Mouse (Mus musculus): ENCODE results near the gene Med27. TPM values are rescaled to one million over a fixed set of nuclear protein-coding genes. Genes with fewer than 3 reads are reported as not detected.

The Med27 gene
- polyA plus RNA-seq, 1 experiment from 2014 or later, result 68.9 TPM

DNA sequence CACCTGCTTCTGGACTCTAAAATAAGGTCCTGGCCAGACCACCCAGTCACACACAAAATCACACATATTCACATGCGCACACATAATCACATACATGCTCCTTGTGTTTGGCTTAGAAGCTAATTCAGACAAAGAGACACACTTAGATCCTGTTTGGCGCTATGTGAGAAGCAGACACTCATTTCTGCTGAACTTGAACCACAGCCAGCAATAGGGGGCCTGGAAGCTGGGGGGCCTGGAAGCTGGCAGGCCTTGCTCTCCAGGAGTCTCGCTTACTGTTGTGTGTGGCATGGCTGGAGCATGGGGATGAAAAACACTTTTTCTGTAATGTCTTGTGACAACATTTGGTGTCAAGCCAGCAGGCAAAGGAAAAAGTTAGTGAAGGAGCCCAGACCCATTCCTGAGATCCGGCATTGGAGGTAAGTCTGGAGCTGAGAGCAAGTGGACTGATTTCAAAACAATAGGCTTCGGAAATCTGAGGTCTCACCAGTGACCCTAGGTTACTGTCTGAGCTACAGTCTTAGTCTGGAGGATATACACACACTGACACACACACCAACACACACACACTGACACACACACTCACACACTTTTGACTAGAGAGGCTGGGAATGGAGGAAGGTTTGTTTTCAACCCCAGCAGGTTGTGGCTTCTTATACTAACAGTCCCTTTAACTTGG, 189.1 kb downstream of the Med27 start:
- Histone ChIP-seq H3K9me3 (no peaks in the 10 kb centered on the region), H3K36me3 (replicated peaks) (no peaks in the 10 kb centered on the region), H3K4me1 (no peaks in the 10 kb centered on the region; the same call in 1 of the 2 replicates), H3K27ac (no peak overlapping the region), H3K9ac (no peak overlapping the region), H3K4me3 (replicated peaks) (no peak overlapping the region), H3K4me2 (no peak overlapping the region), H3K27me3 (no peaks in the 10 kb centered on the region)
- ATAC-seq (ENCODE audit: low FRiP score), result no peak
- WGBS, result 72% methylated on average over 5 of the region's 5 CpGs

DNA sequence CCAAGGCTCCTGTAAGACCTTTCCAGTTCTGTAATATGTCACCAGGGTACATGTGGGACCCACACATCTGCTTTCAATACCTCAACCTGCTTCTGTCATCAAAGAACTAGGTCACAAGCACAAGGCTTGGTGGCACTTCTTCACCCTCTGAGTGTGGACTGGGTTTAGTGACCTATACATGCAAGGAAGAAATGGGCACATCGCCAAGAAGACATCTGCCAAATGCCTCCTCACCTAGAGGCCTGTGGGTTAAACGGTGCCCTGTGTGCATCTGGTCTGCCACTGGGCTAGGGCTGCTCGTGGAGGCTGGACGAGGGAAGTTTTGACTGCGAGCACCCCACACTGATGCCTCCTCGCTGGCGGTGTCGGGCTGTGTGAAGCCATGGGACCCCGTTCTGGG, 189.9 kb downstream of the Med27 start:
- WGBS, result 92% methylated on average over 9 of the region's 9 CpGs
- H3K4me3 ChIP-seq (replicated peaks), result no peak overlapping the region

GRCm38 (mm10) chr2:29537334-29537733, 190.7 kb downstream of the Med27 start:
- ATAC-seq (ENCODE audit: low FRiP score), result no peak
- 84% methylated on average over 8 of the region's 8 CpGs for WGBS

More for the DNA sequence above, 189.9 kb downstream of the Med27 start:
- H3K36me3 ChIP-seq (replicated peaks), result no peaks in the 10 kb centered on the region
- H3K9me3 ChIP-seq, result no peaks in the 10 kb centered on the region
- no peaks in the 10 kb centered on the region; the same call in 1 of the 2 replicates for H3K4me1 ChIP-seq
- no peak overlapping the region for H3K9ac ChIP-seq
- no peak for ATAC-seq (ENCODE audit: low FRiP score)
- no peaks in the 10 kb centered on the region for H3K27me3 ChIP-seq
- no peak overlapping the region for H3K4me2 ChIP-seq
- H3K27ac ChIP-seq, result no peak overlapping the region

GRCm38 (mm10) chr2:29542039-29542438, 195.4 kb downstream of the Med27 start:
- no peak overlapping the region for H3K4me2 ChIP-seq
- H3K27ac ChIP-seq, result no peak overlapping the region
- peaks cover 7% of the 10 kb centered on the region; the same call in 1 of the 2 replicates for H3K4me1 ChIP-seq
- no peaks in the 10 kb centered on the region for H3K9me3 ChIP-seq
- no peak overlapping the region for H3K4me3 ChIP-seq (replicated peaks)
- ATAC-seq (ENCODE audit: low FRiP score), result no peak
- WGBS, result 60% methylated on average over 13 of the region's 13 CpGs
- no peaks in the 10 kb centered on the region for H3K36me3 ChIP-seq (replicated peaks)
- H3K27me3 ChIP-seq, result peaks cover 3% of the 10 kb centered on the region; the same call in 1 of the 2 replicates
- no peak overlapping the region for H3K9ac ChIP-seq

More at GRCm38 (mm10) chr2:29537334-29537733, 190.7 kb downstream of the Med27 start:
- H3K9me3 ChIP-seq, result no peaks in the 10 kb centered on the region
- no peak overlapping the region for H3K27ac ChIP-seq
- no peaks in the 10 kb centered on the region for H3K27me3 ChIP-seq
- no peak overlapping the region for H3K4me3 ChIP-seq (replicated peaks)
- no peaks in the 10 kb centered on the region; the same call in 1 of the 2 replicates for H3K4me1 ChIP-seq
- H3K36me3 ChIP-seq (replicated peaks), result no peaks in the 10 kb centered on the region
- H3K4me2 ChIP-seq, result no peak overlapping the region
- no peak overlapping the region for H3K9ac ChIP-seq

- H3K4me2 ChIP-seq, result no peak overlapping the region
- no peaks in the 10 kb centered on the region for H3K9me3 ChIP-seq
- H3K36me3 ChIP-seq (replicated peaks), result no peaks in the 10 kb centered on the region
- no peak overlapping the region for H3K4me3 ChIP-seq (replicated peaks)
- H3K27me3 ChIP-seq, result peaks cover 3% of the 10 kb centered on the region; the same call in 1 of the 2 replicates
- H3K4me1 ChIP-seq, result peaks cover 7% of the 10 kb centered on the region; the same call in 1 of the 2 replicates
- WGBS, result 32% methylated on average over 12 of the region's 12 CpGs
- ATAC-seq (ENCODE audit: low FRiP score), result no peak
- H3K27ac ChIP-seq, result no peak overlapping the region
- H3K9ac ChIP-seq, result no peak overlapping the region
These were observed 200.0 kb downstream of the Med27 start for GRCm38 (mm10) chr2:29546571-29546970.

- Histone ChIP-seq H3K27me3 (0 out of 2 replicates have a peak, but pooled peaks cover 3% of the 10 kb centered on the region), H3K27ac (no peak overlapping the region), H3K36me3 (replicated peaks) (no peaks in the 10 kb centered on the region), H3K4me3 (replicated peaks) (no peak overlapping the region), H3K4me1 (peaks cover under 1% of the 10 kb centered on the region; the same call in 1 of the 2 replicates), H3K9me3 (no peaks in the 10 kb centered on the region), H3K4me2 (no peak overlapping the region), H3K9ac (no peak overlapping the region)
- ATAC-seq (ENCODE audit: low FRiP score), result no peak
- WGBS, result 85% methylated on average over 7 of the region's 7 CpGs
These were observed 205.4 kb downstream of the Med27 start for GRCm38 (mm10) chr2:29551816-29552585.

- H3K9ac ChIP-seq, result no peak overlapping the region
- H3K4me1 ChIP-seq, result no peaks in the 10 kb centered on the region
- WGBS, result 69% methylated on average over 4 of the region's 4 CpGs
- no peak overlapping the region for H3K27ac ChIP-seq
- no peaks in the 10 kb centered on the region for H3K36me3 ChIP-seq (replicated peaks)
- no peak overlapping the region for H3K4me3 ChIP-seq (replicated peaks)
- no peaks in the 10 kb centered on the region for H3K9me3 ChIP-seq
- no peak overlapping the region for H3K4me2 ChIP-seq
- H3K27me3 ChIP-seq, result peaks cover 3% of the 10 kb centered on the region; the same call in 1 of the 2 replicates
- ATAC-seq (ENCODE audit: low FRiP score), result no peak
These were observed 207.5 kb downstream of the Med27 start for GRCm38 (mm10) chr2:29553945-29554634.

DNA sequence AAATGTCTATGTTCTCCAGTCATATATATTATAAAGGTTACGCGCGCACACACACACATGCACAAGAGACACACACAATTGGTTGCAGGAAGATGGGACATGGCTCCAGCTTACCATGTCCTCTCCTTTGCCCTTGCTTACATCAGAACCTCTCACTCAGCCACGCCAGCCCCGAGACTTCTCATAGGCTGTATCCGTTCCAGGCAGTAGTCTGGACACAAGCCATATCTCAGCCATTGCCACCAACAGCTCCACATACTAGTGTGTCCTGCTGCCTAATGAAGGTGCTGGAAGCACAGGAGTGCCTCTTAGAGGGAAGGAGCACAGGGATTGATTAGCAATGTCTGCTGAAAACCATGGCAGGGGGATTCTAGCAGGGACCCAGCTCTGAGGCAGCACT, 211.9 kb downstream of the Med27 start:
- no peak for ATAC-seq (ENCODE audit: low FRiP score)
- no peaks in the 10 kb centered on the region for H3K9me3 ChIP-seq
- H3K36me3 ChIP-seq (replicated peaks), result no peaks in the 10 kb centered on the region
- 93% methylated on average over 6 of the region's 6 CpGs for WGBS
- H3K4me1 ChIP-seq, result peaks cover 2% of the 10 kb centered on the region; the same call in 1 of the 2 replicates
- no peak overlapping the region for H3K9ac ChIP-seq
- H3K27ac ChIP-seq, result no peak overlapping the region
- no peak overlapping the region for H3K4me3 ChIP-seq (replicated peaks)
- H3K4me2 ChIP-seq, result no peak overlapping the region
- H3K27me3 ChIP-seq, result peaks cover 3% of the 10 kb centered on the region; the same call in 1 of the 2 replicates

GRCm38 (mm10) chr2:29559955-29560354, 213.3 kb downstream of the Med27 start:
- peaks cover 13% of the 10 kb centered on the region for H3K4me1 ChIP-seq
- no peak for ATAC-seq (ENCODE audit: low FRiP score)
- H3K27me3 ChIP-seq, result peaks cover 7% of the 10 kb centered on the region; the same call in 1 of the 2 replicates
- no peaks in the 10 kb centered on the region for H3K36me3 ChIP-seq (replicated peaks)
- no peak overlapping the region for H3K4me2 ChIP-seq
- WGBS, result 93% methylated on average over 3 of the region's 3 CpGs
- H3K27ac ChIP-seq, result no peak overlapping the region
- H3K4me3 ChIP-seq (replicated peaks), result no peak overlapping the region
- no peaks in the 10 kb centered on the region for H3K9me3 ChIP-seq
- no peak overlapping the region for H3K9ac ChIP-seq

- WGBS, result 80% methylated on average over 4 of the region's 4 CpGs
- no peaks in the 10 kb centered on the region for H3K9me3 ChIP-seq
- no peak overlapping the region for H3K4me3 ChIP-seq (replicated peaks)
- H3K36me3 ChIP-seq (replicated peaks), result no peaks in the 10 kb centered on the region
- no peak overlapping the region for H3K27ac ChIP-seq
- no peak overlapping the region for H3K4me2 ChIP-seq
- H3K27me3 ChIP-seq, result peaks cover 9% of the 10 kb centered on the region; the same call in 1 of the 2 replicates
- peaks cover 28% of the 10 kb centered on the region for H3K4me1 ChIP-seq
- no peak overlapping the region for H3K9ac ChIP-seq
- no peak for ATAC-seq (ENCODE audit: low FRiP score)
These were observed 214.8 kb downstream of the Med27 start for GRCm38 (mm10) chr2:29561468-29561867.

DNA sequence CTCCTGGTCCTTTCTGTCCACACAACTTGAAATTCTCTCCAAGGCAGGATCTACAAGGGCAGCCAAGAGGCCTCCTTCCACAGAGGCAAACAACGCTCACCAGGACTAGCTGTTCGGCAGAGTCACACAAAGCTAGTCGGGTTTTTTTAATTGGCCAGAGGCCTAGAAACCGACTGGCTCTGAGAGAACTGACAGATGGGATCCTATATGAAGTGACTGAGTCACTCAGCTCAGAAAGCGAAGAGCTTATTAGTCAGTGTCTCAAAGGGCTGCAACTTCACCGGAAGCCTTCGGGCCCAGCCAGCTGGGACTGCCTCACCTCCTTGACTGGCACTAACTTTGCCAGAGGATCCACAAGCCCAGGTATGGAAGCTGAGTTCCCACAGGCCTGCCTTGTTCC, 217.4 kb downstream of the Med27 start:
- 67% methylated on average over 7 of the region's 7 CpGs for WGBS
- no peak overlapping the region for H3K9ac ChIP-seq
- H3K4me2 ChIP-seq, result no peak overlapping the region
- H3K9me3 ChIP-seq, result no peaks in the 10 kb centered on the region
- H3K27me3 ChIP-seq, result peaks cover 15% of the 10 kb centered on the region; the same call in 1 of the 2 replicates
- H3K36me3 ChIP-seq (replicated peaks), result no peaks in the 10 kb centered on the region
- no peak for ATAC-seq (ENCODE audit: low FRiP score)
- no peak overlapping the region for H3K4me3 ChIP-seq (replicated peaks)
- peak overlapping the region; percentile 53 for H3K27ac ChIP-seq
- peaks cover 31% of the 10 kb centered on the region for H3K4me1 ChIP-seq

All from forebrain, embryonic 12.5 days (tissue).